Mouse (Mus musculus) cortical plate, adult 2 months (tissue): ENCODE data around the gene Scrn1. TPM values are rescaled to one million over a fixed set of nuclear protein-coding genes. Genes with fewer than 3 reads are reported as not detected.

Experiments used
- H3K27ac ChIP-seq: fragments of 200-500 bp; 2 replicates; pipeline ENCODE4 v1.5.1; 2012; ENCODE audit warnings: low read length, control low read depth, inconsistent platforms; ENCODE audit not compliant: insufficient read depth
- H3K4me1 ChIP-seq: fragments of 200-500 bp; 2 replicates; pipeline ENCODE4 v1.6.1; 2011; ENCODE audit warnings: low read length; ENCODE audit not compliant: control insufficient read depth, insufficient read depth
- H3K4me3 ChIP-seq: fragments of 200-500 bp; 2 replicates; pipeline ENCODE4 v1.5.1; 2011; ENCODE audit warnings: mild to moderate bottlenecking, low read length, control low read depth; ENCODE audit not compliant: insufficient read depth
- CTCF ChIP-seq: fragments of 200-500 bp; IDR thresholded peaks from 2 replicates; pipeline ENCODE4 v1.5.1; 2011; ENCODE audit warnings: mild to moderate bottlenecking, control low read depth, low read length; ENCODE audit not compliant: insufficient read depth; ENCODE audit errors: extremely low read depth
- POLR2A ChIP-seq: fragments of 200-500 bp; IDR thresholded peaks from 2 replicates; pipeline ENCODE4 v1.6.1; 2011; ENCODE audit warnings: mild to moderate bottlenecking, low read length, control low read depth; ENCODE audit not compliant: insufficient read depth; ENCODE audit errors: extremely low read depth
- polyA plus RNA-seq: library from polyadenylated mRNA; depleted of rRNA; stranded (reverse); fragments of >200 nt; gene quantifications from 2 replicates; pipeline ENCODE4 v1.2.3, GENCODE M21; 2012

The Scrn1 gene
- polyA plus RNA-seq, 1 experiment, result 115 TPM

DNA sequence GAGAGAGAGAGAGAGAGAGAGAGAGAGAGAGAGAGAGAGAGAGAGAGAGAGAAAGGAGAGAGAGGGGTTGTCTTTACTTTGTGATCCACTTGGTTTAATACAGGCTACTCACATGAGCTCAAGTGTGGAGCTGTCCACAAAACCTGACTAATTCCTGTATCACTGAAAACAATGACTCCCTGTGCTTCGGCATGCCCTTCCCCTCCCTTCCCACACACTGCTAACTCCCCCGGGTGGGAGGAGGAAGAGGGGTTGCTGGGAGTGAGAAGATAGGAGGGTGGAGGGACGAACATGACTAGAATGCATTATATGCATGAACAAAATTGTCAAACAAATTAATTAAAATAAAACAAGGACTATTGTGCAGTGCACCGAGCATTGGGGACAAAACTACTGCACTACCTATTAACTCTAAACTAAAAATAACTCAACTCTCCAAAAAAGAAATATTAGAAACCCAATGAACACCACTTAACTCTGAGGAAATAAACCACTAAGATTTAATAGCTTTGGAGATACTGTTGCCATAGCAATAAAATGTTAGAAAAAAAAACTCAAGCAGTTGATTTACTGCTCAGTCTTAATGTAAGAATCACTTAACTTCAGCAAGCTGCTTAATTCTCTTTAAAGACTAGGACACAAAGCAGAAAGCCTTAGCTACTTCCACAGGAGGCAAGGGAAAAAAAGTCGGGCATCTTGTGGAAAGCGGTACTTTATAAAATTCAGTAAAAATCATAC is 7.1 kb upstream of the Scrn1 start:
- Histone ChIP-seq H3K27ac (no peak overlapping the region), H3K4me1 (peaks cover 2% of the 10 kb centered on the region; the same call in 1 of the 2 replicates), H3K4me3 (no peak overlapping the region)
- no peak for TF ChIP-seq POLR2A
- no peak for TF ChIP-seq CTCF

DNA sequence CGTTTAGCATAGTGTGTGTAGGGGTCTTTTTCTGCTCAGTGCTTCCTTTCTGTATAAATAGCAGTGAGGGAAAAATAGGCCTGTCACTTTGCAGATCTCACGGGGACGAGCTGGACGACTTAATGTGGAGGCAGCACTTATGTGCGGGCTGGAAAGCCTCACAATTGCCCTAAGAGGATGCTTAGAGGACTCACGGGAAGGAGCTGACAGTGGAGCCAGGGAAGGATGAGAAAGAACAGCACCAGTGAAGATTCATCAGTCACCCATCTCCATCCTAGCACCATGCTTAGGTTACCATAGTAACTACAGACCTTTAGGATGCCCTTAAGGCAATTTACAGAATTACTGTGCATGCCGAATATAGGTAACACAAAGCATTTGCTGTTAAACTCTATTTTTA is 3.5 kb upstream of the Scrn1 start:
- H3K27ac ChIP-seq, result no peak overlapping the region
- TF ChIP-seq CTCF, result no peak
- TF ChIP-seq POLR2A, result no peak
- H3K4me1 ChIP-seq, result peaks cover 2% of the 10 kb centered on the region; the same call in 1 of the 2 replicates
- H3K4me3 ChIP-seq, result no peak overlapping the region

- H3K4me1 ChIP-seq, result peaks cover 7% of the 10 kb centered on the region
- TF ChIP-seq POLR2A (no peak), CTCF (no peak)
- peak overlapping the region; percentile 55 for H3K4me3 ChIP-seq
- peak overlapping the region; percentile 19; the same call in 1 of the 2 replicates for H3K27ac ChIP-seq
These were observed 244 bp upstream of the Scrn1 start for GRCm38 (mm10) chr6:54566546-54566919.

- TF ChIP-seq POLR2A, result no peak
- Histone ChIP-seq H3K4me3 (peak overlapping the region; percentile 55), H3K4me1 (peaks cover 7% of the 10 kb centered on the region), H3K27ac (0 out of 2 replicates have a peak overlapping the region, but pooled peaks have one; percentile 19)
These were observed 1.3 kb downstream of the Scrn1 start for GRCm38 (mm10) chr6:54565012-54565411.

GRCm38 (mm10) chr6:54564506-54564991 is 1.7 kb downstream of the Scrn1 start:
- peak overlapping the region; percentile 55 for H3K4me3 ChIP-seq
- TF ChIP-seq CTCF (no peak), POLR2A (no peak)
- peaks cover 8% of the 10 kb centered on the region for H3K4me1 ChIP-seq
- H3K27ac ChIP-seq, result 0 out of 2 replicates have a peak overlapping the region, but pooled peaks have one; percentile 16

DNA sequence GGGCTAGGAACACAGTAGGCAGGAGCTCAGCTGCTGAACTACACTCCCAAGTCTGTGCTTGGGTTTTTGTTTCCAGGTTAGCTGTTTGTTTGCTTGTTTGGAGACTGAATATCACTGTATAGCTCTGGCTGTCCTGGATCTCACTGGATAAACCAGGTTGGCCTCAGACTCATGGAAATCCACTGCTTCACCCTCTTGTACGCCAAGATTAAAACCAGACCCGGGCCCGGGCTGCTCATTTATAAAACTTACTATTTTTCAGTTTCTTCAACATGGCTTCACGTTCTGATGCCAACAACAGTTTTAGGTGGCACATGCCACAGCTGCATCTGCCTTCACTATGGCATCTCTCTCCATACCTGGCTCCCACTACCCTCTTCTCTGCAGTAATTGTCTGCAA is 2.7 kb downstream of the Scrn1 start:
- TF ChIP-seq POLR2A (no peak), CTCF (no peak)
- Histone ChIP-seq H3K4me3 (peak overlapping the region; percentile 55), H3K27ac (no peak overlapping the region), H3K4me1 (peaks cover 9% of the 10 kb centered on the region)

DNA sequence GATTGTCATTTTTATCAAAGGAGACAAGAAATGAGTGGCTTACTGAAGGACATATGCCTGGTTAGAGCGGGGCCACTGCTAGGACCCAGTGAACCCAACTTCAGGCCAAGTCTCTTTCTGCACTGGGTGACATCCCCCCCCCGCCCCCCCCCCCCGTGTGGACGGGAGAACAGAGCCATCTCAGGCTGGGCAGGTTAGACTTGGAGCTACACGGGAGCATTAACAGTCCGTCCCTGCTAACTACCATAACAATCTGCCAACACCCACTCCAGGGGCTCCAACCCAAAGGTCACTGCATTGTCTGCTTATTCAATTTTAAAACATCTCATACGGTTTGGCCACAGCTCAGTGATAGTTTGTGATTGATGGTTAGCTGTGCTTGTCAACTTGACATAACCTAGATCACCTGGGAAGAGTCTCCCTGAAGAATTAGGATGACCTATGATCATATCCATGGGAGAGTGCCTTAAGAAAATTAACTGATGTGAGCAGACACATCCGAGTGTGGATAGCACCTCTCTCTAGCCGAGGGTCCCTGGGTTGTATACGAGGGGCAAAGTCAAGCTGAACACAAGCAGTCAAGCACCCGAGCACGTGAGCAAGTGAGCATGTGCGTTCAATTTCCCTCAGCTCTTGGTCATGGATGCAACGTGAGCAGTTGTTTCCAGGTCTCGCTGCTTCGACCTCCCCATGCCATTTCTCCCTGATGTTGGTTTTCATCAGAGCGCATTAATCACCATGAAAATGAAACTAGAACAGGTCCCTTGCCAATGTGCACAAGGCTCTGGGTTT is 4.1 kb downstream of the Scrn1 start:
- no peak overlapping the region for H3K27ac ChIP-seq
- peaks cover 9% of the 10 kb centered on the region for H3K4me1 ChIP-seq
- no peak overlapping the region for H3K4me3 ChIP-seq
- TF ChIP-seq POLR2A (no peak), CTCF (no peak)

- Histone ChIP-seq H3K4me1 (peaks cover 9% of the 10 kb centered on the region), H3K4me3 (no peak overlapping the region)
- TF ChIP-seq POLR2A (no peak), CTCF (no peak)
These were observed 7.8 kb downstream of the Scrn1 start for GRCm38 (mm10) chr6:54558466-54558865.

DNA sequence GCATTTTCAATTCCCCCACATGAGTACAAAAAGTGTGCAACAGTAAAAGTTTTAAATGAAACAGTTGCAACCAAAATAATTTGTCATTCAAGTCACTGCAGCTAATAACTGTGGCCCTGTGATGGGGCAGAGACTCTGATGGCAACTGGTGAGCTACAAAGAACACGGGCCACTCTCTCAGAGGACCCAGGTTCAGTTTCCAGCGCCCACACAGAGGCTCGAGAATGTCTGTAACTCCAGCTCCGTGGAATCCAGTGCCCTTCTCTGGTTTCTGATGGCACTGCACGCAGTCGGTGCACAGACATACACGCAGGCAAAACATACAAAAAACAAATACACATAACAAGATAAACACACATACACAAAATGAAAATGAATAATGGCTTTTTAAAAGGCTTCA is 8.6 kb downstream of the Scrn1 start:
- Histone ChIP-seq H3K4me1 (peaks cover 7% of the 10 kb centered on the region), H3K27ac (no peak overlapping the region), H3K4me3 (no peak overlapping the region)
- no peak for TF ChIP-seq CTCF
- TF ChIP-seq POLR2A, result no peak

More at GRCm38 (mm10) chr6:54558466-54558865, 7.8 kb downstream of the Scrn1 start:
- H3K27ac ChIP-seq, result no peak overlapping the region
